Mouse (Mus musculus): ENCODE measurements around the gene Fscn2. TPM values are rescaled to one million over a fixed set of nuclear protein-coding genes. Genes with fewer than 3 reads are reported as not detected.

The Fscn2 gene
- total and polyA plus RNA-seq, 2 experiments from 2014 or later: 1.9 to 9.0 TPM

DNA sequence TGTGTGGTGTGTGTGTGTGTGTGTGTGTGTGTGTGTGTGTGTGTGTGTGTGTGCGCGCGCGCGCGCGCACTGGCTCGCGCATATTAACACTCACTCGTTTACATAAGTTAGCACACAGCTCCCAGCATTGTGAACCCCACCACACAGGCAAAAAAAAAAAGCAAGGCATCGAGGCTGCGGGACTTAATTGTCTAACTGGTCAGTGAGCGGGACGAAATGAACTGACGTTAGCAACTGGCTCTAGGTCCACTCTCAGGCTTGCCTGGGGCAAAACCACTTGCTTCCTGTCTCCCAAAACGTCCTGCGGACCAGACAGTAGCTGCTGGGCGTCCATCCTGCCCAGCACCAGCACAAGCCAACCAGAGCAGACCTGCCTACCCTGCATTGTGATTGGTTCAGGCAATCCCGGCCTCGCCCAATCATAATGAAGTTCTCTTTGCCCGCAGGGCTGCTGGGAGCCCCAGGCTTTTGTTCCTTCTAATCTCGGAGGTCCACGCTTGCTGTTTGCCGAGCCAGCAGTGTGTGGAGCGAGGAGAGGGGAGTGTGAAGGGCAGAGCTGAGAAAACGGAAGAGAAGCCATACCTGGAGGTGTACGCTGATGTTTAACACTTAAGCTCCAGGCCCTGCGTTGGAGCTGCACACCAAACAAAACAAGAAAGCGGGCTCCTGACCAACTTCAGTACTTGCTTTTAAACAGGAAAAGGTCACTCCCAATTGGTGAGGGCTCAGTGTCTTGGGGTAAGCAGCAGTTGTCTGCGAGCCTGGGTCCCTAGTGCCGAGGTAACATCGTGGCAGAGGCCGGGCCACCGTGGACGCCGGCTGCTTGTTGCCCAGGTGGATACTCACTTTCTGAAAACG, 45.3 kb upstream of the Fscn2 start:
- H3K4me3 ChIP-seq (ENCODE audit: low read length): peak overlapping the region; percentile 46
- H3K36me3 ChIP-seq (ENCODE audit: insufficient read depth, low read length): no peaks in the 10 kb centered on the region
- H3K27me3 ChIP-seq (ENCODE audit: insufficient read depth, low read length): no peaks in the 10 kb centered on the region
- H3K4me2 ChIP-seq (ENCODE audit: low read depth, low read length): peak overlapping the region; percentile 87
- no peak for TF ChIP-seq CTCF (IDR thresholded peaks at IDR 0.05; ENCODE audit: low read depth)
- H3K9me3 ChIP-seq (ENCODE audit: low read length): no peaks in the 10 kb centered on the region
- H3K4me1 ChIP-seq (ENCODE audit: insufficient read depth, low read length): peaks cover 26% of the 10 kb centered on the region; the same call in 1 of the 2 replicates
- WGBS: 1% methylated on average over 37 of the region's 37 CpGs
- H3K27ac ChIP-seq: peak overlapping the region; percentile 95
- ATAC-seq: peak; percentile 97
- H3K9ac ChIP-seq (replicated peaks; ENCODE audit: low read length): peak overlapping the region; percentile 68
- DNase-seq (ENCODE audit: low spot score): peak; percentile 98

GRCm38 (mm10) chr11:120316690-120317254, 44.6 kb upstream of the Fscn2 start:
- DNase-seq (ENCODE audit: low spot score) (peak; percentile 39), ATAC-seq (no peak)
- Histone ChIP-seq H3K27ac (peak overlapping the region; percentile 95), H3K36me3 (ENCODE audit: insufficient read depth, low read length) (no peaks in the 10 kb centered on the region), H3K27me3 (ENCODE audit: insufficient read depth, low read length) (no peaks in the 10 kb centered on the region), H3K9ac (replicated peaks; ENCODE audit: low read length) (peak overlapping the region; percentile 68), H3K4me2 (ENCODE audit: low read depth, low read length) (peak overlapping the region; percentile 87), H3K4me1 (ENCODE audit: insufficient read depth, low read length) (peaks cover 21% of the 10 kb centered on the region; the same call in 1 of the 2 replicates), H3K4me3 (ENCODE audit: low read length) (peak overlapping the region; percentile 46), H3K9me3 (ENCODE audit: low read length) (no peaks in the 10 kb centered on the region)
- no peak for TF ChIP-seq CTCF (IDR thresholded peaks at IDR 0.05; ENCODE audit: low read depth)
- 16% methylated on average over 13 of the region's 13 CpGs for WGBS

DNA sequence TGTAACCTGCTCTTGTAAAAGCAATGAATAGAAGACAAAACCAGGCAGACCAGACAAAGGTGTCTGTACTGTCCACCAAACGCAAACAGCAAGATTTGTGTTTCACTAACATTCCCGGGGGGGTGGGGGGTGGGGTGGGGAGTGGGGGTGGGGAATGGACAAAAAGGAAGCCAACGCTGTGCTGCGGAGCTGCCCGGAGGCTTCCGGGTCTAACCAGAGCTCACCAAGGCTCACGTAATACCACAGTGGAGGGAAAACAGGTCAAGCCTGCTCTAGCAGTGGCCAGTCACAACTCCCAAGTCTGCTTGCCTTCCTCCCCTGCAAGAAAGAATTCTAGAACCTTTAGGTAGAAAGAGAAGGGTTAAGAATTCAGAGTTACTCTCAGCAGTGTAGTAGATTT, 43.9 kb upstream of the Fscn2 start:
- 58% methylated on average over 7 of the region's 7 CpGs for WGBS
- Histone ChIP-seq H3K9me3 (ENCODE audit: low read length) (no peaks in the 10 kb centered on the region), H3K27me3 (ENCODE audit: insufficient read depth, low read length) (no peaks in the 10 kb centered on the region), H3K4me1 (ENCODE audit: insufficient read depth, low read length) (peaks cover 21% of the 10 kb centered on the region; the same call in 1 of the 2 replicates), H3K9ac (replicated peaks; ENCODE audit: low read length) (peak overlapping the region; percentile 68; the same call in 1 of the 2 replicates), H3K27ac (peak overlapping the region; percentile 95; the same call in 1 of the 2 replicates), H3K4me3 (ENCODE audit: low read length) (no peak overlapping the region), H3K4me2 (ENCODE audit: low read depth, low read length) (peak overlapping the region; percentile 87; the same call in 1 of the 2 replicates), H3K36me3 (ENCODE audit: insufficient read depth, low read length) (no peaks in the 10 kb centered on the region)
- no peak for ATAC-seq
- no peak for DNase-seq (ENCODE audit: low spot score)
- TF ChIP-seq CTCF (IDR thresholded peaks at IDR 0.05; ENCODE audit: low read depth): no peak

DNA sequence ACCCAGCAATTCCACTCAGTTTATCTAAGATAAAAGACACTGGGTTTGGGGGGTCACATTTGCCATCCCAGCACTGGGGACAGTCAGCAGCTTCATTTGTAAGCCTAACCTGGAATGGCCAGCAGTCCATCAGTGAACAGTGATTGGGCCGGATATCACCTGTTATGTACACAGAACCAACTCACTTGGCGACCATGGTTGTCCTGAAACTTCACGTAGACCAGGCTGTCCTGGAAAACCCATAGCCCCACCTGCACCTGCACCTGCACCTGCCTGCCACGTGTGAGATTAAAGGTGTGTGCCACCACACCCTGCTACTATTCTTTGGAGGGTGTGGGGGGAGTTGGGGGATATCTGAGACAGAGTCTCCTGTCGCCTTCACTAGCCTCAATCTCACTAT, 42.0 kb upstream of the Fscn2 start:
- Histone ChIP-seq H3K9ac (replicated peaks; ENCODE audit: low read length) (no peak overlapping the region), H3K9me3 (ENCODE audit: low read length) (no peaks in the 10 kb centered on the region), H3K27me3 (ENCODE audit: insufficient read depth, low read length) (no peaks in the 10 kb centered on the region), H3K4me1 (ENCODE audit: insufficient read depth, low read length) (peaks cover 21% of the 10 kb centered on the region; the same call in 1 of the 2 replicates), H3K27ac (no peak overlapping the region), H3K36me3 (ENCODE audit: insufficient read depth, low read length) (no peaks in the 10 kb centered on the region), H3K4me2 (ENCODE audit: low read depth, low read length) (no peak overlapping the region), H3K4me3 (ENCODE audit: low read length) (no peak overlapping the region)
- DNase-seq (ENCODE audit: low spot score) (no peak), ATAC-seq (no peak)
- WGBS: 88% methylated on average over 5 of the region's 5 CpGs
- no peak for TF ChIP-seq CTCF (IDR thresholded peaks at IDR 0.05; ENCODE audit: low read depth)

- DNase-seq (ENCODE audit: low spot score): no peak
- WGBS: 96% methylated on average over 10 of the region's 10 CpGs
- H3K9me3 ChIP-seq (ENCODE audit: low read length): no peaks in the 10 kb centered on the region
- ATAC-seq: no peak
- no peak overlapping the region for H3K9ac ChIP-seq (replicated peaks; ENCODE audit: low read length)
- no peak overlapping the region for H3K27ac ChIP-seq
- no peak for TF ChIP-seq CTCF (IDR thresholded peaks at IDR 0.05; ENCODE audit: low read depth)
- peaks cover 15% of the 10 kb centered on the region; the same call in 1 of the 2 replicates for H3K4me1 ChIP-seq (ENCODE audit: insufficient read depth, low read length)
- no peaks in the 10 kb centered on the region for H3K27me3 ChIP-seq (ENCODE audit: insufficient read depth, low read length)
- no peak overlapping the region for H3K4me3 ChIP-seq (ENCODE audit: low read length)
- H3K36me3 ChIP-seq (ENCODE audit: insufficient read depth, low read length): no peaks in the 10 kb centered on the region
- H3K4me2 ChIP-seq (ENCODE audit: low read depth, low read length): no peak overlapping the region
These were observed 41.2 kb upstream of the Fscn2 start for GRCm38 (mm10) chr11:120320156-120320555.

GRCm38 (mm10) chr11:120335431-120336021, 25.8 kb upstream of the Fscn2 start:
- Histone ChIP-seq H3K27ac (no peak overlapping the region), H3K36me3 (ENCODE audit: insufficient read depth, low read length) (no peaks in the 10 kb centered on the region), H3K9me3 (ENCODE audit: low read length) (no peaks in the 10 kb centered on the region), H3K4me3 (ENCODE audit: low read length) (no peak overlapping the region), H3K9ac (replicated peaks; ENCODE audit: low read length) (no peak overlapping the region), H3K4me1 (ENCODE audit: insufficient read depth, low read length) (no peaks in the 10 kb centered on the region), H3K27me3 (ENCODE audit: insufficient read depth, low read length) (no peaks in the 10 kb centered on the region), H3K4me2 (ENCODE audit: low read depth, low read length) (no peak overlapping the region)
- WGBS: 67% methylated on average over 6 of the region's 6 CpGs
- ATAC-seq (no peak), DNase-seq (ENCODE audit: low spot score) (no peak)
- no peak for TF ChIP-seq CTCF (IDR thresholded peaks at IDR 0.05; ENCODE audit: low read depth)

Measured in hindbrain, postnatal 0 days (tissue).